Mouse (Mus musculus): ENCODE results near the gene Wdr63. TPM values are rescaled to one million over a fixed set of nuclear protein-coding genes. Genes with fewer than 3 reads are reported as not detected.
A peak's percentile ranks its signal among the peaks of the same experiment; 100 is the strongest.

The Wdr63 gene
- polyA plus RNA-seq, 1 experiment from 2014 or later = not detected

DNA sequence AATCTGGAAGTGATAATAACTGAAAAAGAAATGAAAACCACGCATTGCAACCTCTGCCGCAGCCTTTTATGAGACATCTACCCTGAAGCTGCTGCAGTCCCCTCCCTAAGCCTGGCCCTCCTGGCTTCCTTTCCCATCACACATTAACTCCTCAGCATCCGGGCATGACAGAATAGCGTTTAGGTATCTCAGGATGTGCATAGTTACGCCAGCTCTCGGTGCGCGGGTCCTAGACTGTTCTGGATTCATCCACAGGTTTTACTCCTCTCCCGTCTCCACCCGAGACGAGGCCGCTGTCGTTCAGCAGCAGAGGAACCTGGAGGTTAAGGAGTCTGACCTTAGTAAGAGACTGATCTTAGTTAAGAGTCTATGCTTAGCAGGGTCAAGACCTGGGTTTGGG lies 116.8 kb downstream of the Wdr63 start:
- Histone ChIP-seq H3K4me3 (ENCODE audit: low read depth, low read length) (no peak overlapping the region), H3K9ac (replicated peaks; ENCODE audit: low read depth, low read length) (no peak overlapping the region), H3K4me1 (ENCODE audit: control insufficient read depth, insufficient read depth, low read length) (peaks cover 9% of the 10 kb centered on the region; the same call in 1 of the 2 replicates)

More for the DNA sequence above, 116.8 kb downstream of the Wdr63 start:
- no peak overlapping the region for H3K27ac ChIP-seq (ENCODE audit: low read length)
- peak overlapping the region; percentile 26; the same call in 1 of the 2 replicates for H3K4me2 ChIP-seq (replicated peaks; ENCODE audit: low read depth, low read length)
- H3K9me3 ChIP-seq (ENCODE audit: control insufficient read depth, low read depth, low read length) = no peaks in the 10 kb centered on the region
- H3K27me3 ChIP-seq (ENCODE audit: control insufficient read depth, insufficient read depth, low read length) = no peaks in the 10 kb centered on the region
- 66% methylated on average over 13 of the region's 13 CpGs for WGBS
- no peaks in the 10 kb centered on the region for H3K36me3 ChIP-seq (ENCODE audit: control insufficient read depth, insufficient read depth, low read length)
- no peak for ATAC-seq (ENCODE audit: insufficient number of reproducible peaks, insufficient read depth, low FRiP score, low read depth)

Other genes with a start within 250 kb of the Wdr63 start
- 50.0 and 55.6 TPM in 2 replicates for gene Bcl10, start 185.3 kb downstream of the Wdr63 start, polyA plus RNA-seq (2014; fragmentation: Nextera tagmentation; extraction: Ambion mirVana)
- gene 2410004B18Rik, start 170.1 kb downstream of the Wdr63 start, polyA plus RNA-seq (2014; fragmentation: Nextera tagmentation; extraction: Ambion mirVana) = 41.5 and 45.1 TPM in 2 replicates
- gene Syde2, start 120.3 kb downstream of the Wdr63 start, polyA plus RNA-seq (2014; fragmentation: Nextera tagmentation; extraction: Ambion mirVana) = 3.1 and 3.8 TPM in 2 replicates
- gene Mcoln3, start 9.3 kb upstream of the Wdr63 start, polyA plus RNA-seq (2014; fragmentation: Nextera tagmentation; extraction: Ambion mirVana) = 1.4 and 1.8 TPM in 2 replicates
- 1.4 and 1.6 TPM in 2 replicates for gene Mcoln2, start 41.7 kb upstream of the Wdr63 start, polyA plus RNA-seq (2014; fragmentation: Nextera tagmentation; extraction: Ambion mirVana)
- gene Lpar3, start 112.8 kb upstream of the Wdr63 start, polyA plus RNA-seq (2014; fragmentation: Nextera tagmentation; extraction: Ambion mirVana) = 0.78 and 1.2 TPM in 2 replicates

Measured in stomach, embryonic 14.5 days (tissue).